Mouse (Mus musculus) myocyte (in vitro differentiated cells): ENCODE measurements around the gene Gmppa. TPM values are rescaled to one million over a fixed set of nuclear protein-coding genes. Genes with fewer than 3 reads are reported as not detected.

Source experiments
- H3K27me3 ChIP-seq: one replicate; pipeline ENCODE4 v1.6.1; 2011; ENCODE audit not compliant: control insufficient read depth, insufficient read depth, insufficient read length
- H3K36me3 ChIP-seq: one replicate; pipeline ENCODE4 v1.6.1; 2011; ENCODE audit not compliant: control insufficient read depth, insufficient read depth
- H3K4me2 ChIP-seq: one replicate; pipeline ENCODE4 v1.6.1; 2011; ENCODE audit warnings: low read depth, control low read depth
- H3K4me3 ChIP-seq: one replicate; pipeline ENCODE4 v1.5.1; 2011; ENCODE audit warnings: mild to moderate bottlenecking, control low read depth, moderate library complexity
- H3K79me2 ChIP-seq: one replicate; pipeline ENCODE4 v1.6.1; 2011; ENCODE audit not compliant: control insufficient read depth, insufficient read depth
- H3ac ChIP-seq: one replicate; pipeline ENCODE4 v1.6.1; 2011; ENCODE audit not compliant: control insufficient read depth, insufficient read length
- CEBPB ChIP-seq: IDR thresholded peaks from 2 replicates; pipeline ENCODE4 v1.6.1; 2011; ENCODE audit warnings: mild to moderate bottlenecking, moderate library complexity; ENCODE audit not compliant: poor library complexity, insufficient read depth, severe bottlenecking
- E2F4 ChIP-seq: IDR thresholded peaks from one replicate; pipeline ENCODE4 v1.6.1; 2011; ENCODE audit warnings: mild to moderate bottlenecking, control low read depth, moderate library complexity; ENCODE audit not compliant: insufficient read depth
- MAX ChIP-seq: IDR thresholded peaks from one replicate; pipeline ENCODE4 v1.6.1; 2011; ENCODE audit warnings: low read depth, mild to moderate bottlenecking, control low read depth
- MYOD1 ChIP-seq, 3 experiments: IDR thresholded peaks; one replicate each; pipeline ENCODE4 v1.6.1; 2011; ENCODE audit warnings: control low read depth in 2 of 3, low read depth in 2 of 3, mild to moderate bottlenecking in 2 of 3, moderate library complexity in 1 of 3; ENCODE audit not compliant: insufficient read length in 2 of 3, control insufficient read depth in 1 of 3
- MYOG ChIP-seq, 3 experiments: IDR thresholded peaks; one replicate each; pipeline ENCODE4 v1.6.1; 2011; ENCODE audit warnings: control low read depth in 2 of 3, low read depth in 2 of 3, mild to moderate bottlenecking in 2 of 3; ENCODE audit not compliant: insufficient read length in 2 of 3, control insufficient read depth in 1 of 3, insufficient read depth in 1 of 3
- POLR2A ChIP-seq: IDR thresholded peaks from one replicate; pipeline ENCODE4 v1.6.1; 2011; ENCODE audit warnings: low read depth, mild to moderate bottlenecking, control low read depth, moderate library complexity; ENCODE audit not compliant: insufficient read length
- POLR2AphosphoS2 ChIP-seq: IDR thresholded peaks from one replicate; pipeline ENCODE4 v1.6.1; 2011; ENCODE audit warnings: low read depth, control low read depth; ENCODE audit not compliant: insufficient read length
- REST ChIP-seq: IDR thresholded peaks from one replicate; pipeline ENCODE4 v1.6.1; 2011; ENCODE audit warnings: mild to moderate bottlenecking, control low read depth, moderate library complexity; ENCODE audit not compliant: insufficient read depth, insufficient read length
- SRF ChIP-seq: IDR thresholded peaks from one replicate; pipeline ENCODE4 v1.6.1; 2011; ENCODE audit warnings: low read depth; ENCODE audit not compliant: control insufficient read depth, insufficient read length
- TCF12 ChIP-seq: IDR thresholded peaks from one replicate; pipeline ENCODE4 v1.6.1; 2011; ENCODE audit warnings: mild to moderate bottlenecking, control low read depth; ENCODE audit not compliant: poor library complexity, insufficient read depth, severe bottlenecking
- TCF3 ChIP-seq: IDR thresholded peaks from one replicate; pipeline ENCODE4 v1.6.1; 2011; ENCODE audit warnings: low read depth, control low read depth; ENCODE audit not compliant: insufficient read length
- USF1 ChIP-seq: IDR thresholded peaks from one replicate; pipeline ENCODE4 v1.6.1; 2011; ENCODE audit warnings: low read depth, mild to moderate bottlenecking, control low read depth, moderate library complexity
- polyA plus RNA-seq: library from polyadenylated mRNA; unstranded; fragments of >200 nt; fragmentation: generic; extraction: Trizol; gene quantifications from one replicate; pipeline ENCODE4 v1.2.1, GENCODE M21; 2012; ENCODE audit warnings: missing spikeins

Gmppa gene
- polyA plus RNA-seq, 1 experiment, result 106 TPM

- Histone ChIP-seq H3K27me3 (no peaks in the 10 kb centered on the region), H3K79me2 (no peaks in the 10 kb centered on the region), H3K4me2 (no peak overlapping the region), H3K4me3 (no peak overlapping the region), H3ac (no peak overlapping the region), H3K36me3 (peaks cover 19% of the 10 kb centered on the region)
- TF ChIP-seq TCF3 (no peak), POLR2A (no peak), E2F4 (no peak), POLR2AphosphoS2 (no peak), REST (no peak), MYOG (IDR thresholded peaks at IDR 0.05; ENCODE audit: control insufficient read depth in 1 of 3, insufficient read depth in 1 of 3, insufficient read length in 2 of 3, low read depth in 2 of 3) (peak in 2 of 3 experiments; percentile 69 to 81), SRF (no peak), MAX (no peak), CEBPB (no peak), MYOD1 (IDR thresholded peaks at IDR 0.05; ENCODE audit: control insufficient read depth in 1 of 3, insufficient read length in 2 of 3, low read depth in 2 of 3) (peak in 1 of 3 experiments; percentile 78)
Measured at GRCm38 (mm10) chr1:75408210-75408609, 27.5 kb upstream of the Gmppa start.

GRCm38 (mm10) chr1:75409950-75410349 is 25.8 kb upstream of the Gmppa start:
- H3K27me3 ChIP-seq, result no peaks in the 10 kb centered on the region
- peaks cover 12% of the 10 kb centered on the region for H3K36me3 ChIP-seq
- H3K4me3 ChIP-seq, result no peak overlapping the region
- H3K4me2 ChIP-seq, result no peak overlapping the region
- H3K79me2 ChIP-seq, result no peaks in the 10 kb centered on the region
- TF ChIP-seq MYOG (IDR thresholded peaks at IDR 0.05; ENCODE audit: control insufficient read depth in 1 of 3, insufficient read depth in 1 of 3, insufficient read length in 2 of 3, low read depth in 2 of 3) (peak in 1 of 3 experiments; percentile 65), MYOD1 (IDR thresholded peaks at IDR 0.05; ENCODE audit: control insufficient read depth in 1 of 3, insufficient read length in 2 of 3, low read depth in 2 of 3) (peak in 1 of 3 experiments; percentile 57), CEBPB (no peak)
- no peak overlapping the region for H3ac ChIP-seq

GRCm38 (mm10) chr1:75412196-75412595 is 23.5 kb upstream of the Gmppa start:
- no peak overlapping the region for H3K4me3 ChIP-seq
- H3K79me2 ChIP-seq, result no peaks in the 10 kb centered on the region
- no peak for TF ChIP-seq TCF12
- TF ChIP-seq POLR2A, result no peak
- no peak for TF ChIP-seq TCF3
- no peak for TF ChIP-seq MAX
- TF ChIP-seq CEBPB, result no peak
- no peak for TF ChIP-seq E2F4
- no peak for TF ChIP-seq SRF
- no peak for TF ChIP-seq REST
- TF ChIP-seq USF1, result no peak
- TF ChIP-seq POLR2AphosphoS2, result no peak
- no peak for TF ChIP-seq MYOD1 (IDR thresholded peaks at IDR 0.05; ENCODE audit: control insufficient read depth in 1 of 3, insufficient read length in 2 of 3, low read depth in 2 of 3)
- H3ac ChIP-seq, result no peak overlapping the region
- peaks cover 5% of the 10 kb centered on the region for H3K36me3 ChIP-seq
- no peak overlapping the region for H3K4me2 ChIP-seq
- no peaks in the 10 kb centered on the region for H3K27me3 ChIP-seq

GRCm38 (mm10) chr1:75413749-75414148 is 22.0 kb upstream of the Gmppa start:
- H3K36me3 ChIP-seq, result peaks cover 9% of the 10 kb centered on the region
- no peaks in the 10 kb centered on the region for H3K79me2 ChIP-seq
- TF ChIP-seq TCF3, result no peak
- peak in 1 of 3 experiments; percentile 20 for TF ChIP-seq MYOG (IDR thresholded peaks at IDR 0.05; ENCODE audit: control insufficient read depth in 1 of 3, insufficient read depth in 1 of 3, insufficient read length in 2 of 3, low read depth in 2 of 3)
- TF ChIP-seq MYOD1 (IDR thresholded peaks at IDR 0.05; ENCODE audit: control insufficient read depth in 1 of 3, insufficient read length in 2 of 3, low read depth in 2 of 3), result no peak
- TF ChIP-seq CEBPB, result no peak
- H3ac ChIP-seq, result no peak overlapping the region
- H3K4me2 ChIP-seq, result no peak overlapping the region
- H3K27me3 ChIP-seq, result no peaks in the 10 kb centered on the region
- no peak overlapping the region for H3K4me3 ChIP-seq

GRCm38 (mm10) chr1:75421794-75422193 is 13.9 kb upstream of the Gmppa start:
- TF ChIP-seq POLR2A (no peak), USF1 (no peak), MYOG (IDR thresholded peaks at IDR 0.05; ENCODE audit: control insufficient read depth in 1 of 3, insufficient read depth in 1 of 3, insufficient read length in 2 of 3, low read depth in 2 of 3) (no peak), E2F4 (no peak), TCF3 (no peak), CEBPB (no peak), POLR2AphosphoS2 (no peak), REST (no peak), SRF (no peak), MYOD1 (IDR thresholded peaks at IDR 0.05; ENCODE audit: control insufficient read depth in 1 of 3, insufficient read length in 2 of 3, low read depth in 2 of 3) (no peak), TCF12 (no peak), MAX (no peak)
- Histone ChIP-seq H3K79me2 (no peaks in the 10 kb centered on the region), H3K27me3 (no peaks in the 10 kb centered on the region), H3K4me2 (no peak overlapping the region), H3K4me3 (no peak overlapping the region), H3ac (no peak overlapping the region), H3K36me3 (peaks cover 18% of the 10 kb centered on the region)
